Mouse (Mus musculus): ENCODE measurements around the gene Rufy4. TPM values are rescaled to one million over a fixed set of nuclear protein-coding genes. Genes with fewer than 3 reads are reported as not detected.

The Rufy4 gene
- polyA plus RNA-seq, 1 experiment = not detected

- Histone ChIP-seq H3K4me3 (no peak overlapping the region), H3K27me3 (ENCODE audit: control insufficient read depth, insufficient read depth, insufficient read length) (no peaks in the 10 kb centered on the region), H3K4me2 (ENCODE audit: low read depth) (no peak overlapping the region), H3ac (ENCODE audit: control insufficient read depth, insufficient read length) (no peak overlapping the region), H3K36me3 (ENCODE audit: control insufficient read depth, insufficient read depth) (no peaks in the 10 kb centered on the region), H3K79me2 (ENCODE audit: control insufficient read depth, insufficient read depth) (no peaks in the 10 kb centered on the region)
- no peak for TF ChIP-seq POLR2AphosphoS2 (IDR thresholded peaks at IDR 0.05; ENCODE audit: insufficient read length, low read depth)
- no peak for TF ChIP-seq MAX (IDR thresholded peaks at IDR 0.05; ENCODE audit: low read depth)
- TF ChIP-seq SRF (IDR thresholded peaks at IDR 0.05; ENCODE audit: control insufficient read depth, insufficient read length, low read depth) = no peak
- TF ChIP-seq POLR2A (IDR thresholded peaks at IDR 0.05; ENCODE audit: insufficient read length, low read depth) = no peak
- no peak for TF ChIP-seq TCF12 (IDR thresholded peaks at IDR 0.05; ENCODE audit: insufficient read depth, poor library complexity, severe bottlenecking)
- no peak for TF ChIP-seq USF1 (IDR thresholded peaks at IDR 0.05; ENCODE audit: low read depth)
- TF ChIP-seq E2F4 (IDR thresholded peaks at IDR 0.05; ENCODE audit: insufficient read depth) = no peak
Observed at GRCm38 (mm10) chr1:74141781-74142180, 16.4 kb downstream of the Rufy4 start.

GRCm38 (mm10) chr1:74149106-74149885, 24.0 kb downstream of the Rufy4 start:
- no peaks in the 10 kb centered on the region for H3K79me2 ChIP-seq (ENCODE audit: control insufficient read depth, insufficient read depth)
- no peak overlapping the region for H3ac ChIP-seq (ENCODE audit: control insufficient read depth, insufficient read length)
- no peak overlapping the region for H3K4me2 ChIP-seq (ENCODE audit: low read depth)
- no peaks in the 10 kb centered on the region for H3K36me3 ChIP-seq (ENCODE audit: control insufficient read depth, insufficient read depth)
- peaks cover 8% of the 10 kb centered on the region for H3K27me3 ChIP-seq (ENCODE audit: control insufficient read depth, insufficient read depth, insufficient read length)
- no peak overlapping the region for H3K4me3 ChIP-seq
- TF ChIP-seq TCF3 (IDR thresholded peaks at IDR 0.05; ENCODE audit: insufficient read length, low read depth) (no peak), MAX (IDR thresholded peaks at IDR 0.05; ENCODE audit: low read depth) (no peak), POLR2A (IDR thresholded peaks at IDR 0.05; ENCODE audit: insufficient read length, low read depth) (no peak), POLR2AphosphoS2 (IDR thresholded peaks at IDR 0.05; ENCODE audit: insufficient read length, low read depth) (no peak), SRF (IDR thresholded peaks at IDR 0.05; ENCODE audit: control insufficient read depth, insufficient read length, low read depth) (no peak), USF1 (IDR thresholded peaks at IDR 0.05; ENCODE audit: low read depth) (no peak), MYOG (IDR thresholded peaks at IDR 0.05; ENCODE audit: control insufficient read depth in 1 of 3, insufficient read depth in 1 of 3, insufficient read length in 2 of 3, low read depth in 2 of 3) (no peak)

- no peak overlapping the region for H3K4me2 ChIP-seq (ENCODE audit: low read depth)
- peaks cover 8% of the 10 kb centered on the region for H3K27me3 ChIP-seq (ENCODE audit: control insufficient read depth, insufficient read depth, insufficient read length)
- H3K79me2 ChIP-seq (ENCODE audit: control insufficient read depth, insufficient read depth) = no peaks in the 10 kb centered on the region
- no peak for TF ChIP-seq TCF12 (IDR thresholded peaks at IDR 0.05; ENCODE audit: insufficient read depth, poor library complexity, severe bottlenecking)
- H3K4me3 ChIP-seq = no peak overlapping the region
- H3K36me3 ChIP-seq (ENCODE audit: control insufficient read depth, insufficient read depth) = no peaks in the 10 kb centered on the region
- no peak overlapping the region for H3ac ChIP-seq (ENCODE audit: control insufficient read depth, insufficient read length)
Observed at GRCm38 (mm10) chr1:74150101-74150500, 24.8 kb downstream of the Rufy4 start.

- no peak for TF ChIP-seq USF1 (IDR thresholded peaks at IDR 0.05; ENCODE audit: low read depth)
- TF ChIP-seq POLR2AphosphoS2 (IDR thresholded peaks at IDR 0.05; ENCODE audit: insufficient read length, low read depth) = no peak
- no peak overlapping the region for H3ac ChIP-seq (ENCODE audit: control insufficient read depth, insufficient read length)
- H3K4me3 ChIP-seq = no peak overlapping the region
- H3K27me3 ChIP-seq (ENCODE audit: control insufficient read depth, insufficient read depth, insufficient read length) = peaks cover 8% of the 10 kb centered on the region
- H3K79me2 ChIP-seq (ENCODE audit: control insufficient read depth, insufficient read depth) = no peaks in the 10 kb centered on the region
- no peak overlapping the region for H3K4me2 ChIP-seq (ENCODE audit: low read depth)
- H3K36me3 ChIP-seq (ENCODE audit: control insufficient read depth, insufficient read depth) = no peaks in the 10 kb centered on the region
Observed at GRCm38 (mm10) chr1:74151091-74151490, 25.8 kb downstream of the Rufy4 start.

- TF ChIP-seq MAX (IDR thresholded peaks at IDR 0.05; ENCODE audit: low read depth) = no peak
- no peak for TF ChIP-seq MYOG (IDR thresholded peaks at IDR 0.05; ENCODE audit: control insufficient read depth in 1 of 3, insufficient read depth in 1 of 3, insufficient read length in 2 of 3, low read depth in 2 of 3)
- no peak for TF ChIP-seq E2F4 (IDR thresholded peaks at IDR 0.05; ENCODE audit: insufficient read depth)
- Histone ChIP-seq H3K36me3 (ENCODE audit: control insufficient read depth, insufficient read depth) (no peaks in the 10 kb centered on the region), H3K4me2 (ENCODE audit: low read depth) (no peak within 1 kb of the TSS), H3ac (ENCODE audit: control insufficient read depth, insufficient read length) (no peak within 1 kb of the TSS), H3K27me3 (ENCODE audit: control insufficient read depth, insufficient read depth, insufficient read length) (peaks cover 8% of the 10 kb centered on the region), H3K4me3 (no peak within 1 kb of the TSS), H3K79me2 (ENCODE audit: control insufficient read depth, insufficient read depth) (no peaks in the 10 kb centered on the region)
Observed at GRCm38 (mm10) chr1:74153461-74154184, 28.3 kb downstream of the Rufy4 start, which contains the start of gene Cxcr2. Gene Cxcr2 (plus strand): TSS chr1:74153989.

- no peaks in the 10 kb centered on the region for H3K36me3 ChIP-seq (ENCODE audit: control insufficient read depth, insufficient read depth)
- H3K79me2 ChIP-seq (ENCODE audit: control insufficient read depth, insufficient read depth) = no peaks in the 10 kb centered on the region
- H3K4me2 ChIP-seq (ENCODE audit: low read depth) = no peak overlapping the region
- TF ChIP-seq TCF12 (IDR thresholded peaks at IDR 0.05; ENCODE audit: insufficient read depth, poor library complexity, severe bottlenecking) = no peak
- no peak for TF ChIP-seq E2F4 (IDR thresholded peaks at IDR 0.05; ENCODE audit: insufficient read depth)
- TF ChIP-seq MYOD1 (IDR thresholded peaks at IDR 0.05; ENCODE audit: control insufficient read depth in 1 of 3, insufficient read length in 2 of 3, low read depth in 2 of 3) = no peak
- TF ChIP-seq TCF3 (IDR thresholded peaks at IDR 0.05; ENCODE audit: insufficient read length, low read depth) = no peak
- no peak for TF ChIP-seq MAX (IDR thresholded peaks at IDR 0.05; ENCODE audit: low read depth)
- TF ChIP-seq USF1 (IDR thresholded peaks at IDR 0.05; ENCODE audit: low read depth) = no peak
- no peak for TF ChIP-seq REST (IDR thresholded peaks at IDR 0.05; ENCODE audit: insufficient read depth, insufficient read length)
- no peak for TF ChIP-seq SRF (IDR thresholded peaks at IDR 0.05; ENCODE audit: control insufficient read depth, insufficient read length, low read depth)
- TF ChIP-seq CEBPB (IDR thresholded peaks at IDR 0.05; ENCODE audit: insufficient read depth, poor library complexity, severe bottlenecking) = no peak
- TF ChIP-seq POLR2AphosphoS2 (IDR thresholded peaks at IDR 0.05; ENCODE audit: insufficient read length, low read depth) = no peak
- no peak for TF ChIP-seq MYOG (IDR thresholded peaks at IDR 0.05; ENCODE audit: control insufficient read depth in 1 of 3, insufficient read depth in 1 of 3, insufficient read length in 2 of 3, low read depth in 2 of 3)
- TF ChIP-seq POLR2A (IDR thresholded peaks at IDR 0.05; ENCODE audit: insufficient read length, low read depth) = no peak
- H3ac ChIP-seq (ENCODE audit: control insufficient read depth, insufficient read length) = no peak overlapping the region
- peaks cover 8% of the 10 kb centered on the region for H3K27me3 ChIP-seq (ENCODE audit: control insufficient read depth, insufficient read depth, insufficient read length)
- H3K4me3 ChIP-seq = no peak overlapping the region
Observed at GRCm38 (mm10) chr1:74155435-74156012, 30.2 kb downstream of the Rufy4 start.
